Mouse (Mus musculus): Measurements from ENCODE around the gene Olfml2b. TPM values are rescaled to one million over a fixed set of nuclear protein-coding genes. Genes with fewer than 3 reads are reported as not detected.

The Olfml2b gene
- total and polyA plus RNA-seq, 3 experiments, result not detected

DNA sequence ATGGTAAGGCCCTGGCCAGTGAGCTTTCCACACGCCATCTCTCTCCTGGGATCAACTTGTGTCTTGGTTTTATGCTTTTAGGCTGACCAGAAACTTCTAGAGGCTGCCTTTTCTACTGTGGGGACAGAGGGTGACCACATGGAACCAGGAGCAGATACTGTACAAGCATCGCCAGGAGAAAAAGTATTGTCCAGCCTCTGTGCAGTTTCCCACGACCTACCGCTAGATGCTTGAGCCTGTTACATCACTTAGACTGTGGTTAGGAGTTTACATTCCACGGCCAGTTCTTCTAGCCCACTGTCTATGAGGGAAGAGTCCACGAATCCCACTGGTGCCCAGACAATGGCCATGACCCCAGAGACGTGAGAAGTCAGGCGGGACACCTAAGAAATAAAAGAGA, 57.2 kb downstream of the Olfml2b start:
- H3K27ac ChIP-seq (ENCODE audit: control insufficient read depth, low read depth, low read length), result no peak overlapping the region
- no peaks in the 10 kb centered on the region for H3K79me2 ChIP-seq (ENCODE audit: control insufficient read depth, insufficient read depth, low read length, poor library complexity)
- DNase-seq (ENCODE audit: low read depth, low spot score), result no peak
- H3K9me3 ChIP-seq (replicated peaks; ENCODE audit: insufficient read depth, low read length), result no peaks in the 10 kb centered on the region
- no peaks in the 10 kb centered on the region for H3K36me3 ChIP-seq (ENCODE audit: control insufficient read depth in 1 of 2, insufficient read depth in 2 of 2, low read length in 2 of 2)
- H3K4me1 ChIP-seq (ENCODE audit: control insufficient read depth in 1 of 2, insufficient read depth in 2 of 2, low read length in 2 of 2), result peaks cover 0 to 3% of the 10 kb centered on the region in 2 experiments; a peak in 1 of 4 replicates
- H3K9ac ChIP-seq (ENCODE audit: control insufficient read depth, low read depth, low read length, poor library complexity, severe bottlenecking), result no peak overlapping the region
- H3K4me3 ChIP-seq (ENCODE audit: control insufficient read depth in 1 of 2, insufficient read depth in 1 of 2, low read depth in 2 of 2, low read length in 2 of 2), result no peak overlapping the region
- no peak for TF ChIP-seq UBTF (IDR thresholded peaks at IDR 0.05; ENCODE audit: borderline replicate concordance, insufficient read depth, low read depth, low read length)
- TF ChIP-seq NELFE (IDR thresholded peaks at IDR 0.05; ENCODE audit: low read depth, low read length), result no peak
- TF ChIP-seq USF2 (IDR thresholded peaks at IDR 0.05; ENCODE audit: borderline replicate concordance in 1 of 2, insufficient read depth in 1 of 2, low read depth in 1 of 2, low read length in 2 of 2), result no peak
- TF ChIP-seq USF1 (IDR thresholded peaks at IDR 0.05; ENCODE audit: low read depth, low read length), result no peak
- TF ChIP-seq TCF12 (IDR thresholded peaks at IDR 0.05; ENCODE audit: low read depth, low read length), result no peak
- no peak for TF ChIP-seq POLR2AphosphoS2 (IDR thresholded peaks at IDR 0.05; ENCODE audit: low read length)
- no peak for TF ChIP-seq RAD21 (IDR thresholded peaks at IDR 0.05; ENCODE audit: low read depth, low read length)
- TF ChIP-seq ZMIZ1 (IDR thresholded peaks at IDR 0.05; ENCODE audit: low read depth, low read length), result no peak
- TF ChIP-seq CHD2 (IDR thresholded peaks at IDR 0.05; ENCODE audit: low read length), result no peak
- TF ChIP-seq BHLHE40 (IDR thresholded peaks at IDR 0.05; ENCODE audit: borderline replicate concordance, low read depth, low read length), result no peak
- no peaks in the 10 kb centered on the region for H3K27me3 ChIP-seq (ENCODE audit: control insufficient read depth in 1 of 2, insufficient read depth in 2 of 2, low read length in 2 of 2)

DNA sequence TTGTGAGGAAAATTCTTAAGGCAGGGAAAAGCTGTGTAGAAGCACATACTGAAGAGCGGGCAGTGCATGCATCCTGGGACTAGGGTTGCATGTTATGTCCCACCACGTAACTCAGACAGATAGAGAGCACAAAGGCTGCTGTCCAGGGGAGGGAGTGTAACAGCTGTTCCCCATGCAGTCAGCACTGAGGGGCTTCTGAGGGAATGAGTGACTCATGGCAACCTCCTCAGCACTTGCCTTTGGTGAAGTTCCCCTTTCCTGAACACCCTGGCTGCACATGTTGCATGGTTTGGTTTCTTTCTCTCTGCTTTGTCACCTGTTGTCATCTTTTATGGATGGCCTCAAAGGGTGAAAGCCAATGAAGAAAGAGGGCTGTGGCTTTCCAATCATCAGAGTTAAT, 57.9 kb downstream of the Olfml2b start:
- DNase-seq (ENCODE audit: low read depth, low spot score), result peak; percentile 69
- no peaks in the 10 kb centered on the region for H3K27me3 ChIP-seq (ENCODE audit: control insufficient read depth in 1 of 2, insufficient read depth in 2 of 2, low read length in 2 of 2)
- no peak overlapping the region for H3K27ac ChIP-seq (ENCODE audit: control insufficient read depth, low read depth, low read length)
- H3K9ac ChIP-seq (ENCODE audit: control insufficient read depth, low read depth, low read length, poor library complexity, severe bottlenecking), result no peak overlapping the region
- H3K36me3 ChIP-seq (ENCODE audit: control insufficient read depth in 1 of 2, insufficient read depth in 2 of 2, low read length in 2 of 2), result no peaks in the 10 kb centered on the region
- H3K4me3 ChIP-seq (ENCODE audit: control insufficient read depth in 1 of 2, insufficient read depth in 1 of 2, low read depth in 2 of 2, low read length in 2 of 2), result no peak overlapping the region
- no peaks in the 10 kb centered on the region for H3K9me3 ChIP-seq (replicated peaks; ENCODE audit: insufficient read depth, low read length)
- no peaks in the 10 kb centered on the region for H3K79me2 ChIP-seq (ENCODE audit: control insufficient read depth, insufficient read depth, low read length, poor library complexity)
- peaks cover 0 to 3% of the 10 kb centered on the region in 2 experiments; a peak in 1 of 4 replicates for H3K4me1 ChIP-seq (ENCODE audit: control insufficient read depth in 1 of 2, insufficient read depth in 2 of 2, low read length in 2 of 2)
- TF ChIP-seq HCFC1 (IDR thresholded peaks at IDR 0.05; ENCODE audit: low read depth, low read length), result no peak
- 0 out of 2 replicates have a peak, but pooled peaks have one; percentile 15 for TF ChIP-seq TBP (IDR thresholded peaks at IDR 0.05; ENCODE audit: low read depth, low read length)

- DNase-seq (ENCODE audit: low read depth, low spot score), result no peak
- Histone ChIP-seq H3K79me2 (ENCODE audit: control insufficient read depth, insufficient read depth, low read length, poor library complexity) (no peaks in the 10 kb centered on the region), H3K9ac (ENCODE audit: control insufficient read depth, low read depth, low read length, poor library complexity, severe bottlenecking) (no peak overlapping the region), H3K9me3 (replicated peaks; ENCODE audit: insufficient read depth, low read length) (no peaks in the 10 kb centered on the region), H3K27ac (ENCODE audit: control insufficient read depth, low read depth, low read length) (no peak overlapping the region), H3K4me1 (ENCODE audit: control insufficient read depth in 1 of 2, insufficient read depth in 2 of 2, low read length in 2 of 2) (peaks cover 0 to 3% of the 10 kb centered on the region in 2 experiments; a peak in 1 of 4 replicates), H3K36me3 (ENCODE audit: control insufficient read depth in 1 of 2, insufficient read depth in 2 of 2, low read length in 2 of 2) (no peaks in the 10 kb centered on the region), H3K4me3 (ENCODE audit: control insufficient read depth in 1 of 2, insufficient read depth in 1 of 2, low read depth in 2 of 2, low read length in 2 of 2) (no peak overlapping the region), H3K27me3 (ENCODE audit: control insufficient read depth in 1 of 2, insufficient read depth in 2 of 2, low read length in 2 of 2) (no peaks in the 10 kb centered on the region)
- TF ChIP-seq E2F4 (IDR thresholded peaks at IDR 0.05; ENCODE audit: borderline replicate concordance, low read depth, low read length), result no peak
- no peak for TF ChIP-seq MAX (IDR thresholded peaks at IDR 0.05; ENCODE audit: low read length)
- TF ChIP-seq CTCF (IDR thresholded peaks at IDR 0.05 in 2 of 3, conservative IDR thresholded peaks at IDR 0.05 in 1 of 3; ENCODE audit: control insufficient read depth in 1 of 3, insufficient read depth in 1 of 3, low read depth in 2 of 3, low read length in 3 of 3, poor library complexity in 1 of 3, severe bottlenecking in 1 of 3), result no peak
- TF ChIP-seq POLR2AphosphoS5 (IDR thresholded peaks at IDR 0.05; ENCODE audit: borderline replicate concordance, low read depth, low read length), result no peak
- TF ChIP-seq EP300 (IDR thresholded peaks at IDR 0.05; ENCODE audit: low read depth in 1 of 2, low read length in 2 of 2), result no peak
- TF ChIP-seq HCFC1 (IDR thresholded peaks at IDR 0.05; ENCODE audit: low read depth, low read length), result no peak
- TF ChIP-seq POLR2AphosphoS2 (IDR thresholded peaks at IDR 0.05; ENCODE audit: low read length), result no peak
- TF ChIP-seq MYC (IDR thresholded peaks at IDR 0.05; ENCODE audit: low read depth, low read length), result no peak
- TF ChIP-seq GABPA (IDR thresholded peaks at IDR 0.05; ENCODE audit: low read depth, low read length), result no peak
Observed at GRCm38 (mm10) chr1:170702958-170703357, 58.6 kb downstream of the Olfml2b start.
